Mouse (Mus musculus) MEL (cell line): ENCODE data around the gene Tas2r122. TPM values are rescaled to one million over a fixed set of nuclear protein-coding genes. Genes with fewer than 3 reads are reported as not detected.

Experiments
- DNase-seq: peaks from one replicate; pipeline ENCODE4 v3.0.0; 2011; ENCODE audit warnings: low read depth, low spot score
- H3K27ac ChIP-seq: 2 replicates; pipeline ENCODE4 v1.5.1; 2012; ENCODE audit warnings: low read depth, mild to moderate bottlenecking, control low read depth, low read length, moderate library complexity; ENCODE audit not compliant: control insufficient read depth
- H3K27me3 ChIP-seq, 2 experiments: fragments of 150-350 bp in 1 of 2; sonication (generic) in 1 of 2; 2 replicates each; pipeline ENCODE4 v1.6.1; 2012; ENCODE audit warnings: low read length in 2 of 2, mild to moderate bottlenecking in 2 of 2, improper control_type of control experiment in 1 of 2, moderate library complexity in 1 of 2; ENCODE audit not compliant: insufficient read depth in 2 of 2, control insufficient read depth in 1 of 2
- H3K36me3 ChIP-seq, 2 experiments: 2 replicates each; pipeline ENCODE4 v1.6.1; 2012 to 2014; ENCODE audit warnings: low read length in 2 of 2, improper control_type of control experiment in 1 of 2, inconsistent platforms in 1 of 2, mild to moderate bottlenecking in 1 of 2; ENCODE audit not compliant: insufficient read depth in 2 of 2, control insufficient read depth in 1 of 2
- H3K4me1 ChIP-seq, 2 experiments: fragments of 150-350 bp in 1 of 2; sonication (generic) in 1 of 2; 2 replicates each; pipeline ENCODE4 v1.6.1; 2012; ENCODE audit warnings: low read length in 2 of 2, improper control_type of control experiment in 1 of 2, mild to moderate bottlenecking in 1 of 2; ENCODE audit not compliant: insufficient read depth in 2 of 2, control insufficient read depth in 1 of 2
- H3K4me3 ChIP-seq, 2 experiments: fragments of 150-350 bp in 1 of 2; sonication (generic) in 1 of 2; 2 replicates each; pipeline ENCODE4 v1.5.1; 2012; ENCODE audit warnings: low read depth in 2 of 2, low read length in 2 of 2, mild to moderate bottlenecking in 2 of 2, moderate library complexity in 2 of 2, control low read depth in 1 of 2, improper control_type of control experiment in 1 of 2; ENCODE audit not compliant: control insufficient read depth in 1 of 2, insufficient read depth in 1 of 2
- H3K79me2 ChIP-seq: 2 replicates; pipeline ENCODE4 v1.6.1; 2012; ENCODE audit warnings: mild to moderate bottlenecking, low read length, moderate library complexity; ENCODE audit not compliant: control insufficient read depth, poor library complexity, insufficient read depth
- H3K9ac ChIP-seq: 2 replicates; pipeline ENCODE4 v1.6.1; 2012; ENCODE audit warnings: low read depth, mild to moderate bottlenecking, control low read depth, low read length, moderate library complexity; ENCODE audit not compliant: control insufficient read depth, poor library complexity, severe bottlenecking
- H3K9me3 ChIP-seq: fragments of 150-350 bp; sonication (generic); replicated peaks from 2 replicates; pipeline ENCODE4 v1.6.1; 2012; ENCODE audit warnings: mild to moderate bottlenecking, low read length, improper control_type of control experiment, moderate library complexity; ENCODE audit not compliant: insufficient read depth
- BHLHE40 ChIP-seq: IDR thresholded peaks from 2 replicates; pipeline ENCODE4 v1.6.1; 2012; ENCODE audit warnings: low read depth, mild to moderate bottlenecking, inconsistent platforms, low read length, improper control_type of control experiment, borderline replicate concordance
- CHD1 ChIP-seq: IDR thresholded peaks from 2 replicates; pipeline ENCODE4 v1.6.1; 2012; ENCODE audit warnings: low read depth, mild to moderate bottlenecking, inconsistent platforms, low read length, improper control_type of control experiment
- CHD2 ChIP-seq: IDR thresholded peaks from 2 replicates; pipeline ENCODE4 v1.6.1; 2011; ENCODE audit warnings: low read length, improper control_type of control experiment
- E2F4 ChIP-seq: IDR thresholded peaks from 2 replicates; pipeline ENCODE4 v1.6.1; 2011; ENCODE audit warnings: low read depth, low read length, improper control_type of control experiment, borderline replicate concordance
- ETS1 ChIP-seq: IDR thresholded peaks from 2 replicates; pipeline ENCODE4 v1.6.1; 2012; ENCODE audit warnings: low read depth, mild to moderate bottlenecking, inconsistent platforms, low read length, improper control_type of control experiment, moderate library complexity
- GABPA ChIP-seq: IDR thresholded peaks from 2 replicates; pipeline ENCODE4 v1.6.1; 2012; ENCODE audit warnings: low read depth, mild to moderate bottlenecking, inconsistent platforms, low read length, improper control_type of control experiment, moderate library complexity
- HCFC1 ChIP-seq: IDR thresholded peaks from 2 replicates; pipeline ENCODE4 v1.6.1; 2012; ENCODE audit warnings: low read depth, mild to moderate bottlenecking, inconsistent platforms, low read length, improper control_type of control experiment, moderate library complexity
- KAT2A ChIP-seq: conservative IDR thresholded peaks from 2 replicates; pipeline ENCODE4 v1.6.1; 2012; ENCODE audit warnings: low read depth, low read length, improper control_type of control experiment, inconsistent platforms
- MAFK ChIP-seq: IDR thresholded peaks from 2 replicates; pipeline ENCODE4 v1.6.1; 2011; ENCODE audit warnings: low read depth, mild to moderate bottlenecking, low read length, improper control_type of control experiment, borderline replicate concordance
- MAZ ChIP-seq: IDR thresholded peaks from 2 replicates; pipeline ENCODE4 v1.6.1; 2012; ENCODE audit warnings: low read depth, mild to moderate bottlenecking, inconsistent platforms, low read length, improper control_type of control experiment
- MEF2A ChIP-seq: IDR thresholded peaks from 2 replicates; pipeline ENCODE4 v1.6.1; 2014; ENCODE audit warnings: low read depth, mild to moderate bottlenecking, inconsistent platforms, low read length, improper control_type of control experiment; ENCODE audit not compliant: poor library complexity, insufficient replicate concordance, severe bottlenecking; ENCODE audit errors: extremely low read depth
- MXI1 ChIP-seq: IDR thresholded peaks from 2 replicates; pipeline ENCODE4 v1.6.1; 2011; ENCODE audit warnings: mild to moderate bottlenecking, low read depth, low read length, improper control_type of control experiment
- MYB ChIP-seq: IDR thresholded peaks from 2 replicates; pipeline ENCODE4 v1.6.1; 2011; ENCODE audit warnings: mild to moderate bottlenecking, low read depth, low read length, improper control_type of control experiment
- MYC ChIP-seq: IDR thresholded peaks from 2 replicates; pipeline ENCODE4 v1.6.1; 2011; ENCODE audit warnings: low read depth, mild to moderate bottlenecking, low read length, improper control_type of control experiment, moderate library complexity
- NRF1 ChIP-seq: IDR thresholded peaks from 2 replicates; pipeline ENCODE4 v1.6.1; 2014; ENCODE audit warnings: low read depth, mild to moderate bottlenecking, inconsistent platforms, low read length, improper control_type of control experiment, moderate library complexity; ENCODE audit not compliant: poor library complexity, insufficient read depth, severe bottlenecking
- POLR2AphosphoS2 ChIP-seq: IDR thresholded peaks from 2 replicates; pipeline ENCODE4 v1.6.1; 2011; ENCODE audit warnings: low read length, improper control_type of control experiment
- RAD21 ChIP-seq: IDR thresholded peaks from 2 replicates; pipeline ENCODE4 v1.6.1; 2011; ENCODE audit warnings: mild to moderate bottlenecking, low read depth, low read length, improper control_type of control experiment
- SMC3 ChIP-seq: IDR thresholded peaks from 2 replicates; pipeline ENCODE4 v1.6.1; 2011; ENCODE audit warnings: low read depth, low read length, improper control_type of control experiment
- TBP ChIP-seq: IDR thresholded peaks from 2 replicates; pipeline ENCODE4 v1.8.0; 2011; ENCODE audit warnings: low read depth, low read length, improper control_type of control experiment
- TCF12 ChIP-seq: IDR thresholded peaks from 2 replicates; pipeline ENCODE4 v1.6.1; 2014; ENCODE audit warnings: low read depth, mild to moderate bottlenecking, inconsistent platforms, low read length, improper control_type of control experiment, moderate library complexity
- USF2 ChIP-seq, 2 experiments: IDR thresholded peaks; 2 replicates each; pipeline ENCODE4 v1.6.1; 2011 to 2012; ENCODE audit warnings: improper control_type of control experiment in 2 of 2, low read length in 2 of 2, borderline replicate concordance in 1 of 2, inconsistent platforms in 1 of 2, low read depth in 1 of 2, mild to moderate bottlenecking in 1 of 2; ENCODE audit not compliant: insufficient read depth in 1 of 2
- ZMIZ1 ChIP-seq: IDR thresholded peaks from 2 replicates; pipeline ENCODE4 v1.6.1; 2012; ENCODE audit warnings: low read depth, mild to moderate bottlenecking, inconsistent platforms, low read length, improper control_type of control experiment, moderate library complexity
- polyA plus RNA-seq, 2 experiments: library from polyadenylated mRNA; stranded (reverse) in 1 of 2; unstranded in 1 of 2; fragments of >175 nt in 1 of 2; fragments of >200 nt in 1 of 2; gene quantifications; 2 replicates each; pipeline versions ENCODE4 v1.2.1 to v1.2.4; 2012; ENCODE audit warnings: low replicate concordance in 2 of 2, low read depth in 1 of 2; ENCODE audit not compliant: insufficient read length in 2 of 2, insufficient read depth in 1 of 2, missing spikeins in 1 of 2
- total RNA-seq: library from RNA; depleted of rRNA; stranded (reverse); fragments of 300-350 nt; gene quantifications from 2 replicates; pipeline ENCODE4 v1.2.3, GENCODE M21; 2012; rRNA removed

The Tas2r122 gene
- total RNA-seq = not detected in 2 replicates
- not detected for polyA plus RNA-seq

GRCm38 (mm10) chr6:132711828-132712227 lies at the start of gene Tas2r122:
Gene Tas2r122 (minus strand): TSS chr6:132711928.
- Histone ChIP-seq H3K9me3 (no peaks in the 10 kb centered on the region), H3K27me3 (no peaks in the 10 kb centered on the region), H3K4me1 (no peaks in the 10 kb centered on the region), H3K79me2 (no peaks in the 10 kb centered on the region), H3K36me3 (no peaks in the 10 kb centered on the region), H3K27ac (no peak within 1 kb of the TSS), H3K4me3 (no peak within 1 kb of the TSS), H3K9ac (no peak within 1 kb of the TSS)
- no peak for TF ChIP-seq CHD2
- no peak for TF ChIP-seq MEF2A
- no peak for TF ChIP-seq TCF12
- no peak for TF ChIP-seq HCFC1
- TF ChIP-seq POLR2AphosphoS2 = no peak
- TF ChIP-seq MXI1 = no peak
- TF ChIP-seq RAD21 = no peak
- TF ChIP-seq TBP = no peak
- no peak for TF ChIP-seq KAT2A
- TF ChIP-seq MAZ = no peak
- DNase-seq = no peak

GRCm38 (mm10) chr6:132754430-132754829 lies 42.7 kb upstream of the Tas2r122 start, which contains the start of gene Tas2r124:
Gene Tas2r124 (plus strand): TSS chr6:132754730.
- H3K79me2 ChIP-seq = no peaks in the 10 kb centered on the region
- DNase-seq = no peak
- no peaks in the 10 kb centered on the region for H3K36me3 ChIP-seq
- H3K9me3 ChIP-seq = no peaks in the 10 kb centered on the region
- no peak within 1 kb of the TSS for H3K9ac ChIP-seq
- H3K27ac ChIP-seq = no peak within 1 kb of the TSS
- H3K4me3 ChIP-seq = no peak within 1 kb of the TSS
- no peaks in the 10 kb centered on the region for H3K27me3 ChIP-seq
- H3K4me1 ChIP-seq = no peaks in the 10 kb centered on the region
- no peak for TF ChIP-seq MAFK
- no peak for TF ChIP-seq HCFC1
- TF ChIP-seq POLR2AphosphoS2 = no peak
- no peak for TF ChIP-seq NRF1
- TF ChIP-seq ETS1 = no peak
- no peak for TF ChIP-seq MYB
- no peak for TF ChIP-seq CHD2
- TF ChIP-seq CHD1 = no peak
- no peak for TF ChIP-seq USF2 (IDR thresholded peaks at IDR 0.05; ENCODE audit: borderline replicate concordance in 1 of 2, insufficient read depth in 1 of 2, low read depth in 1 of 2, low read length in 2 of 2)
- no peak for TF ChIP-seq MYC
- no peak for TF ChIP-seq BHLHE40
- TF ChIP-seq SMC3 = no peak
- no peak for TF ChIP-seq ZMIZ1
- TF ChIP-seq GABPA = no peak
- TF ChIP-seq E2F4 = no peak
